Mouse (Mus musculus): ENCODE measurements around the gene Naa80. TPM values are rescaled to one million over a fixed set of nuclear protein-coding genes. Genes with fewer than 3 reads are reported as not detected.

Naa80 gene
- polyA plus RNA-seq, 1 experiment from 2014 or later, result 19.5 TPM

- WGBS, result 85% methylated on average over 11 of the region's 11 CpGs
- H3K27ac ChIP-seq (replicated peaks), result no peak overlapping the region
- no peaks in the 10 kb centered on the region for H3K27me3 ChIP-seq
- no peak for ATAC-seq (ENCODE audit: low FRiP score, low read depth)
- peaks cover 36% of the 10 kb centered on the region for H3K36me3 ChIP-seq
- no peak overlapping the region for H3K4me3 ChIP-seq
- H3K4me2 ChIP-seq, result no peak overlapping the region; the same call in 1 of the 2 replicates
- peaks cover 41% of the 10 kb centered on the region for H3K4me1 ChIP-seq (replicated peaks)
- no peak overlapping the region for H3K9ac ChIP-seq
- H3K9me3 ChIP-seq, result no peaks in the 10 kb centered on the region
Measured at GRCm38 (mm10) chr9:107543299-107543698, 35.4 kb upstream of the Naa80 start.

GRCm38 (mm10) chr9:107544196-107544700 is 34.4 kb upstream of the Naa80 start:
- no peak overlapping the region for H3K9ac ChIP-seq
- WGBS, result 95% methylated on average over 17 of the region's 17 CpGs
- H3K4me1 ChIP-seq (replicated peaks), result peaks cover 41% of the 10 kb centered on the region

GRCm38 (mm10) chr9:107544729-107545128 is 34.0 kb upstream of the Naa80 start:
- H3K36me3 ChIP-seq, result peaks cover 22% of the 10 kb centered on the region
- ATAC-seq (ENCODE audit: low FRiP score, low read depth), result no peak
- no peak overlapping the region for H3K9ac ChIP-seq
- H3K27me3 ChIP-seq, result peaks cover 11% of the 10 kb centered on the region; the same call in 1 of the 2 replicates
- H3K4me2 ChIP-seq, result no peak overlapping the region
- H3K9me3 ChIP-seq, result no peaks in the 10 kb centered on the region
- peaks cover 41% of the 10 kb centered on the region for H3K4me1 ChIP-seq (replicated peaks)
- WGBS, result 93% methylated on average over 12 of the region's 12 CpGs
- no peak overlapping the region for H3K27ac ChIP-seq (replicated peaks)
- H3K4me3 ChIP-seq, result no peak overlapping the region

More at GRCm38 (mm10) chr9:107544196-107544700, 34.4 kb upstream of the Naa80 start:
- no peak overlapping the region for H3K4me2 ChIP-seq
- no peak for ATAC-seq (ENCODE audit: low FRiP score, low read depth)
- H3K9me3 ChIP-seq, result no peaks in the 10 kb centered on the region
- H3K36me3 ChIP-seq, result peaks cover 27% of the 10 kb centered on the region
- no peak overlapping the region for H3K27ac ChIP-seq (replicated peaks)
- H3K4me3 ChIP-seq, result no peak overlapping the region
- H3K27me3 ChIP-seq, result peaks cover 7% of the 10 kb centered on the region; the same call in 1 of the 2 replicates

GRCm38 (mm10) chr9:107545199-107545598 is 33.5 kb upstream of the Naa80 start:
- H3K9me3 ChIP-seq, result no peaks in the 10 kb centered on the region
- no peak for ATAC-seq (ENCODE audit: low FRiP score, low read depth)
- WGBS, result 89% methylated on average over 10 of the region's 10 CpGs
- H3K36me3 ChIP-seq, result peaks cover 17% of the 10 kb centered on the region
- no peak overlapping the region for H3K9ac ChIP-seq
- H3K4me1 ChIP-seq (replicated peaks), result peaks cover 39% of the 10 kb centered on the region
- H3K27me3 ChIP-seq, result peaks cover 16% of the 10 kb centered on the region
- H3K4me3 ChIP-seq, result no peak overlapping the region
- no peak overlapping the region for H3K27ac ChIP-seq (replicated peaks)
- H3K4me2 ChIP-seq, result no peak overlapping the region

- no peaks in the 10 kb centered on the region for H3K9me3 ChIP-seq
- H3K27me3 ChIP-seq, result peaks cover 20% of the 10 kb centered on the region
- peaks cover 37% of the 10 kb centered on the region for H3K4me1 ChIP-seq (replicated peaks)
- H3K4me3 ChIP-seq, result no peak overlapping the region
- H3K27ac ChIP-seq (replicated peaks), result no peak overlapping the region
- no peak overlapping the region for H3K9ac ChIP-seq
- H3K36me3 ChIP-seq, result peaks cover 17% of the 10 kb centered on the region
- H3K4me2 ChIP-seq, result no peak overlapping the region
- WGBS, result 4% methylated on average over 3 of the region's 3 CpGs
- no peak for ATAC-seq (ENCODE audit: low FRiP score, low read depth)
Measured at GRCm38 (mm10) chr9:107545602-107546001, 33.1 kb upstream of the Naa80 start.

GRCm38 (mm10) chr9:107547026-107547425 is 31.7 kb upstream of the Naa80 start, which contains the start of gene Zmynd10:
Gene Zmynd10 (plus strand): TSS chr9:107547298.
- Histone ChIP-seq H3K36me3 (peaks cover 17% of the 10 kb centered on the region), H3K4me3 (peak within 1 kb of the TSS; percentile 20; the same call in 1 of the 2 replicates), H3K27me3 (peaks cover 34% of the 10 kb centered on the region), H3K4me2 (peak within 1 kb of the TSS; percentile 56), H3K9ac (no peak within 1 kb of the TSS), H3K27ac (replicated peaks) (peak within 1 kb of the TSS; percentile 48), H3K4me1 (replicated peaks) (peaks cover 42% of the 10 kb centered on the region), H3K9me3 (no peaks in the 10 kb centered on the region)
- 4% methylated on average over 20 of the region's 20 CpGs for WGBS
- peak; percentile 47 for ATAC-seq (ENCODE audit: low FRiP score, low read depth)

- H3K9me3 ChIP-seq, result no peaks in the 10 kb centered on the region
- H3K36me3 ChIP-seq, result peaks cover 17% of the 10 kb centered on the region
- no peak for ATAC-seq (ENCODE audit: low FRiP score, low read depth)
- 79% methylated on average over 5 of the region's 5 CpGs for WGBS
- peaks cover 36% of the 10 kb centered on the region for H3K4me1 ChIP-seq (replicated peaks)
- H3K4me3 ChIP-seq, result no peak overlapping the region
- H3K4me2 ChIP-seq, result no peak overlapping the region
- no peak overlapping the region for H3K9ac ChIP-seq
- H3K27ac ChIP-seq (replicated peaks), result no peak overlapping the region
- H3K27me3 ChIP-seq, result peaks cover 43% of the 10 kb centered on the region
Measured at GRCm38 (mm10) chr9:107547957-107548356, 30.7 kb upstream of the Naa80 start.

GRCm38 (mm10) chr9:107548820-107549219 is 29.9 kb upstream of the Naa80 start:
- ATAC-seq (ENCODE audit: low FRiP score, low read depth), result no peak
- 94% methylated on average over 10 of the region's 10 CpGs for WGBS
- no peak overlapping the region for H3K9ac ChIP-seq
- peaks cover 14% of the 10 kb centered on the region for H3K36me3 ChIP-seq
- H3K4me2 ChIP-seq, result no peak overlapping the region
- no peak overlapping the region for H3K27ac ChIP-seq (replicated peaks)
- H3K4me1 ChIP-seq (replicated peaks), result peaks cover 41% of the 10 kb centered on the region
- no peak overlapping the region for H3K4me3 ChIP-seq
- peaks cover 45% of the 10 kb centered on the region for H3K27me3 ChIP-seq
- H3K9me3 ChIP-seq, result no peaks in the 10 kb centered on the region

- ATAC-seq (ENCODE audit: low FRiP score, low read depth), result no peak
- WGBS, result 87% methylated on average over 20 of the region's 20 CpGs
- no peak overlapping the region for H3K9ac ChIP-seq
- H3K36me3 ChIP-seq, result peaks cover 7% of the 10 kb centered on the region
- H3K27ac ChIP-seq (replicated peaks), result no peak overlapping the region
- H3K27me3 ChIP-seq, result peaks cover 45% of the 10 kb centered on the region
- H3K4me2 ChIP-seq, result no peak overlapping the region
- H3K9me3 ChIP-seq, result no peaks in the 10 kb centered on the region
- H3K4me3 ChIP-seq, result no peak overlapping the region
- H3K4me1 ChIP-seq (replicated peaks), result peaks cover 43% of the 10 kb centered on the region
Measured at GRCm38 (mm10) chr9:107549297-107550074, 29.2 kb upstream of the Naa80 start.

- peaks cover 47% of the 10 kb centered on the region for H3K4me1 ChIP-seq (replicated peaks)
- peak overlapping the region; percentile 35; the same call in 1 of the 2 replicates for H3K4me3 ChIP-seq
- no peaks in the 10 kb centered on the region for H3K9me3 ChIP-seq
- WGBS, result 29% methylated on average over 23 of the region's 23 CpGs
- H3K36me3 ChIP-seq, result no peaks in the 10 kb centered on the region
- H3K9ac ChIP-seq, result no peak overlapping the region
- H3K27me3 ChIP-seq, result peaks cover 45% of the 10 kb centered on the region
- no peak for ATAC-seq (ENCODE audit: low FRiP score, low read depth)
- H3K27ac ChIP-seq (replicated peaks), result no peak overlapping the region
- H3K4me2 ChIP-seq, result peak overlapping the region; percentile 63
Measured at GRCm38 (mm10) chr9:107550491-107551116, 28.1 kb upstream of the Naa80 start.

- ATAC-seq (ENCODE audit: low FRiP score, low read depth), result no peak
- peak within 1 kb of the TSS; percentile 63 for H3K4me2 ChIP-seq
- H3K4me1 ChIP-seq (replicated peaks), result peaks cover 54% of the 10 kb centered on the region
- WGBS, result 2% methylated on average over 63 of the region's 63 CpGs
- no peaks in the 10 kb centered on the region for H3K9me3 ChIP-seq
- H3K36me3 ChIP-seq, result no peaks in the 10 kb centered on the region
- H3K27ac ChIP-seq (replicated peaks), result no peak within 1 kb of the TSS
- peak within 1 kb of the TSS; percentile 39 for H3K9ac ChIP-seq
- H3K4me3 ChIP-seq, result peak within 1 kb of the TSS; percentile 35
- peaks cover 45% of the 10 kb centered on the region for H3K27me3 ChIP-seq
Measured at GRCm38 (mm10) chr9:107551117-107551889, 27.4 kb upstream of the Naa80 start, which contains the start of gene Rassf1. Gene Rassf1 (plus strand): TSS chr9:107551555.

Measured in hindbrain, embryonic 15.5 days (tissue).